Mouse (Mus musculus) gastrocnemius, postnatal 36 days (tissue): ENCODE measurements around the gene 1700001C19Rik. TPM values are rescaled to one million over a fixed set of nuclear protein-coding genes. Genes with fewer than 3 reads are reported as not detected.

Source experiments
- DNase-seq, 2 experiments: peaks; one replicate each; pipeline ENCODE4 v3.0.0; 2022
- intact Hi-C: fragments of 180-260 bp; cut with DNase I; formaldehyde crosslinking; loops from one replicate; pipeline ENCODE4 v1.15.1; 2025
- long read RNA-seq, 2 experiments: library from polyadenylated mRNA; stranded (forward); transcript quantifications; one replicate each; pipeline ENCODE4 v2.0.0; 2021
- total RNA-seq, 2 experiments: library from RNA; stranded (reverse); gene quantifications; 2 replicates each; pipeline ENCODE4 v1.2.3; 2021

The 1700001C19Rik gene
- not detected for total RNA-seq
- long read RNA-seq, experiment 1: 0 reads
- long read RNA-seq, experiment 2: 0 reads

GRCm38 (mm10) chr17:47436907-47437547 is at the start of gene 1700001C19Rik:
Gene 1700001C19Rik (minus strand): TSS chr17:47437376.
- intact Hi-C loops: no loop called here
- no peak for DNase-seq

GRCm38 (mm10) chr17:47485791-47486190 is 48.6 kb upstream of the 1700001C19Rik start:
- intact Hi-C loops: no loop called here
- no peak for DNase-seq

- intact Hi-C loops: no loop called here
Measured at GRCm38 (mm10) chr17:47484993-47485392, 47.8 kb upstream of the 1700001C19Rik start.

GRCm38 (mm10) chr17:47484241-47484921 is 47.2 kb upstream of the 1700001C19Rik start:
- DNase-seq: no peak
- intact Hi-C loops: no loop called here

More at GRCm38 (mm10) chr17:47484993-47485392, 47.8 kb upstream of the 1700001C19Rik start:
- DNase-seq: no peak

- DNase-seq: peak; percentile 48 to 52
- intact Hi-C loops: no loop called here
Measured at GRCm38 (mm10) chr17:47482401-47482800, 45.2 kb upstream of the 1700001C19Rik start.

GRCm38 (mm10) chr17:47479887-47480286 is 42.7 kb upstream of the 1700001C19Rik start:
- DNase-seq: no peak
- intact Hi-C loops: loop anchor here (2.0 kb wide), 1 partner anchor 71 kb away; no protein-coding TSS in a partner anchor

GRCm38 (mm10) chr17:47475714-47476113 is 38.5 kb upstream of the 1700001C19Rik start:
- no peak for DNase-seq
- intact Hi-C loops: no loop called here

- intact Hi-C loops: no loop called here
- DNase-seq: no peak
Measured at GRCm38 (mm10) chr17:47475181-47475580, 38.0 kb upstream of the 1700001C19Rik start.

- DNase-seq: no peak
- intact Hi-C loops: no loop called here
Measured at GRCm38 (mm10) chr17:47474250-47474649, 37.1 kb upstream of the 1700001C19Rik start.

- peak in 1 of 2 experiments; percentile 34 for DNase-seq
- intact Hi-C loops: no loop called here
Measured at GRCm38 (mm10) chr17:47473434-47473974, 36.3 kb upstream of the 1700001C19Rik start.

- intact Hi-C loops: no loop called here
Measured at GRCm38 (mm10) chr17:47472435-47473350, 35.5 kb upstream of the 1700001C19Rik start.

GRCm38 (mm10) chr17:47470686-47471085 is 33.5 kb upstream of the 1700001C19Rik start:
- intact Hi-C loops: no loop called here

More at GRCm38 (mm10) chr17:47472435-47473350, 35.5 kb upstream of the 1700001C19Rik start:
- DNase-seq: no peak

GRCm38 (mm10) chr17:47470121-47470520 is 32.9 kb upstream of the 1700001C19Rik start:
- DNase-seq: no peak
- intact Hi-C loops: no loop called here

More at GRCm38 (mm10) chr17:47470686-47471085, 33.5 kb upstream of the 1700001C19Rik start:
- DNase-seq: no peak

GRCm38 (mm10) chr17:47469642-47470041 is 32.5 kb upstream of the 1700001C19Rik start:
- DNase-seq: no peak

GRCm38 (mm10) chr17:47468466-47468865 is 31.3 kb upstream of the 1700001C19Rik start:
- DNase-seq: no peak
- intact Hi-C loops: no loop called here

More at GRCm38 (mm10) chr17:47469642-47470041, 32.5 kb upstream of the 1700001C19Rik start:
- intact Hi-C loops: no loop called here

- no peak for DNase-seq
- intact Hi-C loops: no loop called here
Measured at GRCm38 (mm10) chr17:47468063-47468462, 30.9 kb upstream of the 1700001C19Rik start.

- DNase-seq: no peak
- intact Hi-C loops: no loop called here
Measured at GRCm38 (mm10) chr17:47467659-47468058, 30.5 kb upstream of the 1700001C19Rik start.

- no peak for DNase-seq
- intact Hi-C loops: no loop called here
Measured at GRCm38 (mm10) chr17:47466284-47466683, 29.1 kb upstream of the 1700001C19Rik start.

- no peak for DNase-seq
- intact Hi-C loops: no loop called here
Measured at GRCm38 (mm10) chr17:47465016-47465415, 27.8 kb upstream of the 1700001C19Rik start.

- intact Hi-C loops: no loop called here
- DNase-seq: no peak
Measured at GRCm38 (mm10) chr17:47464248-47464965, 27.2 kb upstream of the 1700001C19Rik start.
